Mouse (Mus musculus) myocyte (in vitro differentiated cells): ENCODE measurements around the gene Gm10203.

Experiments
- MAX ChIP-seq: IDR thresholded peaks from one replicate; pipeline ENCODE4 v1.6.1; 2011; ENCODE audit warnings: low read depth, mild to moderate bottlenecking, control low read depth
- MYOG ChIP-seq, 3 experiments: IDR thresholded peaks; one replicate each; pipeline ENCODE4 v1.6.1; 2011; ENCODE audit warnings: control low read depth in 2 of 3, low read depth in 2 of 3, mild to moderate bottlenecking in 2 of 3; ENCODE audit not compliant: insufficient read length in 2 of 3, control insufficient read depth in 1 of 3, insufficient read depth in 1 of 3
- POLR2A ChIP-seq: IDR thresholded peaks from one replicate; pipeline ENCODE4 v1.6.1; 2011; ENCODE audit warnings: low read depth, mild to moderate bottlenecking, control low read depth, moderate library complexity; ENCODE audit not compliant: insufficient read length
- POLR2AphosphoS2 ChIP-seq: IDR thresholded peaks from one replicate; pipeline ENCODE4 v1.6.1; 2011; ENCODE audit warnings: low read depth, control low read depth; ENCODE audit not compliant: insufficient read length
- SRF ChIP-seq: IDR thresholded peaks from one replicate; pipeline ENCODE4 v1.6.1; 2011; ENCODE audit warnings: low read depth; ENCODE audit not compliant: control insufficient read depth, insufficient read length
- TCF12 ChIP-seq: IDR thresholded peaks from one replicate; pipeline ENCODE4 v1.6.1; 2011; ENCODE audit warnings: mild to moderate bottlenecking, control low read depth; ENCODE audit not compliant: poor library complexity, insufficient read depth, severe bottlenecking
- USF1 ChIP-seq: IDR thresholded peaks from one replicate; pipeline ENCODE4 v1.6.1; 2011; ENCODE audit warnings: low read depth, mild to moderate bottlenecking, control low read depth, moderate library complexity

DNA sequence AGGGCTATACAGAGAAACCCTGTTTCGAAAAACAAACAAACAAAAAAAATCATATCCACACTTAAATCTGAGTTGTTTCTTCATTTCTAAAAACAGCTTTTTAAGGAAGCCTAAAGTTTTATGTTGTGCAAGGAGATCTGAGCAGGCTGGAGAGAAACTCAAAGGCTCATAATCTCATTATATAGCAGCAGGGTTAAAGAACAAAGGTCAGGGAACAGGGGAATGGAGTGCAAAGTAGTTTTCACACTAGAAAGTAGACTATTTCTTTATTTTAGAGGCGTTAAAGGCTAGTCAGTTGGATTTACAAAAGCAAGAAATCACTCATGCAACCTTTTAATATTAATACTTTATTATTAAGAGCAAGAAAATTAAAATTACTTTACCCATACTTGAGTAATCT, 33.7 kb upstream of the Gm10203 start:
- TF ChIP-seq POLR2A (no peak), TCF12 (no peak), POLR2AphosphoS2 (no peak), MAX (no peak), USF1 (no peak), MYOG (IDR thresholded peaks at IDR 0.05; ENCODE audit: control insufficient read depth in 1 of 3, insufficient read depth in 1 of 3, insufficient read length in 2 of 3, low read depth in 2 of 3) (no peak), SRF (no peak)
